Mouse (Mus musculus): ENCODE data around the gene Nek2.
A peak's percentile ranks its signal among the peaks of the same experiment; 100 is the strongest.

Gene Nek2

DNA sequence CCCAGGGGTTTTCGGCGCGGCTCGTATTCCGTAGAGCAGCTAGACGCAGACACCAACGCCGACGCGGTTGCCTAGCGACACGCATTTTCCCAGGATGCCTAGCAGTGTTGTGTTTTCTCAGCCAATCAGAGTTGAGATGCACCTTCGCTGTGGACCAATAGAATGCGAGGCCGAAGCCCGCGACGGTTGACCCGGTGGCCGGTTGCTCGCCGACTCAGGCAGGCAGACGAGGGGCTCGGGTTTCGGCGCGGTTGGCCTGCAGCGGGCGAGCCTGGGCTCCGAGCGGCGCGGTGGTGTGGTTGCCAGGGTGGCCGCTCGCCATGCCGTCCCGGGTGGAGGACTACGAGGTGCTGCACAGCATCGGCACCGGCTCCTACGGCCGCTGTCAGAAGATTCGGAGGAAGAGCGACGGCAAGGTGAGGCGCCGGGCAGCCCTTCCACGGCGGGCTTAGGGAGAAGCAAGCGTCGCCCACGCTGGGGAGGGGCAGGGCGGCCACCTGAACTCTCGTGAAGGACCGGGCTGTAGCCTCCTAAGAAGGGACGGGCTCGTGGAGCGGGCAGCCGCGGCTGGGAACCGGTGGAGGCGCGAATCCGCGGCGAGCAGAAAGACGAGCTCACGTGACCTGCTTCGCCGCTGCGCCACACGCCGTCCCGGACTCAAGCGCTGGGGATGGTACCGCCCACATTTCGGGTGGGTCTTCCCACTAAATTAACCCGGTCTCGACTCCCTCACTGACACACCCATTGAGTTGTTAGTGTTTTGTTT, at the start of gene Nek2:
Nek2 (plus strand) TSS at position 119 of the 766 bp plus-strand sequence.
- DNase-seq, result peak; percentile 98 to 99

DNA sequence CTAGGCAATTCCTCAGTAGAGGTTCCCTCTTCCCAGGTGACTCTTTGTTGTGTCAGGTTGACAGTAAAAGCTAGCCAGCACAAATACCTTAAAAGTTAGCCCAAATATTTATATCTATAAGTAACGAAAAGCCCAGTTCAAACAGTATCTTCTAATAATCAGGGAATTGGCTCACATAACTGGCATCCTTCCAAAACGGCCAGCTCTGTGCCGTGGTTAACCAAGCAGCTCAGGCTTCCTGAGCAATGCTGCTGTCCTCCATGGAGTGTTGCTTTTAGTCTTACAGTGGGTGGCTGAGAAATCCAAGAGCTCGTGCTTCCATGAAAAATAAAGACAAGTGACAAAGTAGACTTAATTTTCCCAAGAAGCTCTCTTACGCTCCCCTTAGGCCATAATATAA, 47.1 kb upstream of the Nek2 start:
- DNase-seq, result peak in 1 of 2 experiments; percentile 32

DNA sequence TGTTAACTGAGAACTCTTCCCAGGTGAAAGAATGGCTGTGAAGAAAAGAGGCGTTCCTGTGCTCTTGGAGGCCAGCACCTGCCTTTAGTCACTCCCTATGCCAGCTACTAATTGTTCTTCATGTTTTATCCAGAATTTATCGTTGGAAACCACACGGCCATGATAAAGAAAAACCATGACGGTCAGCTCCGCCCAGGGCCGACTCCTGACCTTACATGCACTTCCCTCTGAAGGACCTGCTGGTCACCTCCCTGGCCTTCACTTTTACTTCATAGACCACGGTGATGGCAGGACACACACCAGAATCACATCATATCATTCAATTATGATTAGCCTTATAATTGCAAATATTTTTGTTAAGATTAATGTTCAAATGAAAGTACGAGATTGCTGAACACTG, 46.1 kb upstream of the Nek2 start:
- no peak for DNase-seq

DNA sequence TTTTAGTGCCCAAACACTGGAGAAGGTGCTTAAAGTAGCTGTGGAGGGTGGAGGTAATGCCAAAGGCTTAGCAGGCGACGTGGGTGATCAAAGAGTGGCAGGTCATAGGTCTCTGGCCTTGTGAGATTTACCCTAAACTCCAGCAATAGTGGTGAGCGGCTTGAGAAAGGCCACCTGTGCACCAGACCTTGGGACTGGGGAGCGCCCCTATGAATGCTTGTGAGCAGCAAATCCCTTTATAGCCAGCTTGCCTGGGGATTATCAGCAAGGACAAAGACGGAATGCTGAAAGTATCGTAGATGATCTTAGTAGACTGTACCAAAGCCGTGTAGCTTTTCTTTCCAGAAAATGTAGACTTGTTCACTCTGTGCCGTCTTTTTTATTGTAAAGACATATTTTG, 43.7 kb upstream of the Nek2 start:
- no peak for DNase-seq

DNA sequence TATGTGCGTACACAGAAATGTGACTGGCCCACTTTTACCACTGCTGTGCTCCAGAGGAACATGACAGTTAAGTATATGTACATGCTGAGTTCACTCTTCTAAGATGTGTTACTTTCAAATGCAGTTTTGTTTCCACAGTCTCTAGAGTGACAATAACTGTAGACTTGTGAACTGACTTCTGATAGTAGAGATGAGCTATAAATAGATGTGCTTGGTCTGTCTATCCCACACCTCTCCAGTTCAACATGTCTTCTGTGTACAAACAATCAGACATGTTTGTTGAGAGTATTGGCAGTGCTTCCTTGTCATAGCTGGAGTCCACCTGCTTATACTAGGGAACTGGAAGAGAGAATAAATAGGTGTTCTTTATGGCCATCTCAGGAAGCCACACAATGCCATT, 40.8 kb upstream of the Nek2 start:
- DNase-seq, result no peak

DNA sequence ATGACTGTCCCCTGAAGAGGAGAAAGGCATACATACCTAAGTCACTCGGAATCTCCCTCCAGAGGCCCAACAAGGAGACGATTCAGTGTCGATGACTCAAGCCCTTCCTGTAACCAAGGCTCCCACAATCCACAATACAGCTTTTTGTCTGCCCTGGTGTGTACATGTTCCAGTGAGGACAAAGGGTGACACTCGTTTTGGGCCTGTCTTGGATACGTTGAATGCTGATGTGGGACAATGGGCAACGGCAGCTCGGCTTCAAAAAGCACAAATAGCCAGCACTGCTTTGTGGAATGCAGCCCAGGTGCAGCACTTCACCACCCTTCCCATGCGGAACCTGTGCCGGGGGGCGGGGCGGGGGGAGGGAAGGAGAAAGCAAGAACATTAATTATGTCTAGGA, 36.1 kb upstream of the Nek2 start:
- no peak for DNase-seq

DNA sequence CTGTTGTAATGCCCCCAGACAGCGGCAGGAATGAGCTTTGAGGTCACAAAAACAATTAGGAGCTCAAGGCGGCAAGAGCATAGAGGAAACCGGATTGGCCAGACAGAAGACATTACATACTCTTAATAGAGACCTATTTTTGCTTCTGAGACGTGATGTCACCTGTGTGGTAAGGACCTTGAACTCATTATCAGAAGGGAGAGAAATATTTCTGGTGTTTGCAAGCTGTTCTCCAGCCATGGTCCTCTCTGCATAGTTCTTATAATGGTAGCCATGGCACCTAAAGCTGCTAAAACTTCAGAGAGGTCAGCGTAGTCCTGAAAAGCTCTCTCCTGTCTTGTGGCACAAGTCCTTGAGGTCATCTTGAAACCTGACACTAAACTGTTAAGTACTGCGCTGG, 35.0 kb upstream of the Nek2 start:
- DNase-seq, result no peak

DNA sequence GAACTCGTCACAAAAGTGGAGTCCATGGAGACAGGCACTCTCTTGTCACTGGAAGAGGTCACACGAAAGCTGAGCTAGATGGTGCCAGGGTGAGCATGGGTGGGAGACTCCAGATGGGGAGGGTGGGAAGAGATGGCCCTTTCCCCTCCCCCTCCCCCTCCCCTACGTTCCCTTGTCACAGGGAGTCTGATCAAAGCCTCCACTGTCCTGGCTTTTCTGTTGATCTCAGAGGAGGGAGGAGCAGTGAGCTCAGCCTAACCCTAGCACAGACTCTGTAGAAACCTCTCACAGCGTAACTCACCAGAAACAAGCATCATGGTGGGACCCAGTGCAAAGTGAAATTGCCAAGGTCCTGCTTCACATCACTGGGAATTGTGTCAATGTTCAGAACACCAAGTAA, 33.9 kb upstream of the Nek2 start:
- DNase-seq, result no peak

DNA sequence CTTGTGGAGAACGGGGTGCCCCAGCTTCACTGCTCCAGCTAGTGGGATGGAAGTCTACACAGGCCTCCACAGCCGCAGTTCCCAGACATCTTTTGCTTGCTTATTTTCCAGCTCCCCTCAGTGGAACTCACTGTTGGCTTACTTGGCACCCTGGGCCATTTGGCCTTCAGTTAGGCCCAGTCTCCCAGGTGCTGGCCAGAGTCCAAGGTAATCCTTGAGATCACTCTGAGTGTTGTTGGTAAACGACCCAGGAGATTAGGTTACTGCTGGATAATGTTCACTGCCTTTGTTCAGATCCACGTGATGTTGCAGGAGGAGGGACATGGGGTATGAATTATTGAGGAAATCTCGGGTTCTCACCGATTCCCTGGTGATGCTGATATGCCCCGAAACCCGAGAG, 28.3 kb upstream of the Nek2 start:
- peak; percentile 61 to 70 for DNase-seq

DNA sequence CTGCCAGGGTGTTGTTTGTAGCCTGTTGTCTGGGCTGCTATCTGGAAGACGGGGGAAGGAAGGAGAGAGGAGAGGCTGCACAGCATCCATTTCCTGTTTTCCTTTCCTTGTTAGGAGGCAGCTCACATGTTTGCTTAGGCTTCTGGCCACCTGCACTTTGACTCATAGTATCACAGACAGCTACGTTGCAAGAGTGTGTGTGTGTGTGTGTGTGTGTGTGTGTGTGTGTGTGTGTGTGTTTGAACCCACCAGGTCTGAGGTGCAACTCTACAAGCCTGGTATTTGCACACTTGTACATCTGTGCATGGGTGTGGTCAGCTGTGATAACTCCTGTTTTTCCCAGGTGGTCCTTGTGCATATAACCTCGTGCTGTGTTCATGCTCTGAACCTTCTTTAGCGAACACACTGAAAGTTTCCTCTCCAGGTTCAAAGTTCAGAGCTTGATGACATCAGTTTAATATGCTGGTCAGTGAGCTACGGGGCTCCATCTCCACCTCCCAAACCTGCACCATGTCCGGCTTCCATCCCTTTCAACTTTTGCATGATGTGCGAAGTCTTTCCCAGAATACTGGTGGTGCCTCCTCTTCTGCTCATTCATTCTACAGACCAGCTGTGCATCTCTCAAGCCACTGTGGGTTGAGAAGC, 27.2 kb upstream of the Nek2 start:
- DNase-seq, result peak; percentile 41 to 52

DNA sequence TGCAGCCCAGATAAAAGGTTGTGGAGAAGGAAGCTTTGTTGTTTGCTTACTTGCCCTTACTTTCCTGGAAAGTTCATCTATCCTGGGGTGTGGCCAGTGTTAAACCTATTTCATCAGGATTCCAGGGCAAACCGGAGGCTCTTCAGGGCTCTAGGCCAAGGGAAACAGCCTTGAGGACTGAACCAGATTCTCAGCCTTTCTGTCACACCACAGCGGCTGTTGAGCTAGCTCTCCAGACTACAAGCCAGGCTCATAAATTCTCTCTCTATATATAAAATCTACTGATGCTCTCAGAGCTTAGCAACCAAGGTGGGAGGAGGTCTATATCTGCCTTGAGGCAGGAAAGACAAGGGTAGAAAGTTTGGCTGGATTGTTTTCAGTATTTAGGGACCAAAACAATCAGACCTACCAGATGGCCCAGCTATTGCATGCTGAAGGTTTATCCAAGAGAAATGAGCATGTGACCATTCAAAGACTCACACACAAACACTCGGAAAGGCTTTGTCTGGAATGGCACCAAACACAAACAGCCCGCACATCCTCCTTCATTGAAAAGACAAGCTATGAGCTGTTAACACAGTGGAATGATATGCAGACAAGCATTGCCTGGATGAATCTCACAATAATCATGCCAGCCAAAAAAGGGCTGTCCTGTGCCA, 24.9 kb upstream of the Nek2 start:
- DNase-seq, result peak in 1 of 2 experiments; percentile 7

DNA sequence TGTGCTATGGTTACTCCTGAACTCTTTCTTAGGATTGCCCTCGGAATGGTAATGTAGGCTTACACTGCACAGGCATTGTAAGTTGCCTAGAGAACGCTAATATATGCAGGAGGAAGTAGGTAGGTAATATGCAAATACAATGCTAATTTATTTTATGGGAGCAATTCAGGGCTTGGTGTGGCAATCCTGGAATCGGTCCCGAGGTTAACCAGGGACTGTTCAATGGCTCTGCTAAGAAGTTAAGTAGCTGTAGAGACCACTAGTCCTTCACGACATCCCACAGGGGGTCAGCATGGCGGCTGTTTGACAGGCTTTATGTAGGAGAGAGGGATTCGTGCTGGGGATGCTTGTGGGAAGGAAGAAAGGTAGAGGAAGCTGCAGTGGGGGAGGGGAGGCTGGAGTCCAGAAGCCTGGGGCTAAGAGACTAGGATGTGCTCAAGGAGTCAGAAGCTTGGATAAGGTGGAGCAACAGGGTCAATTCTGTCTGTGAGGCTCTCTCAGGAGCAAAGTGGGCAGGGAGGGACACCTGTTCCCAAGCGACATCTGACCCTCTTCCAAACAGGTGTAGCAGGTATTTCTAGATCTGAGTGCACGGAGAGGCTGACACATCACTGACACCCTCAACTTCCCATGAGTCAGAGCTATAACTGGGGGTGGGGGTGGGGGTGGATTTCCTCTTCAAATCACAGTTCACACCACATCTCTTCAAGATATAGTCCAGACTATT, 19.0 kb upstream of the Nek2 start:
- no peak for DNase-seq

DNA sequence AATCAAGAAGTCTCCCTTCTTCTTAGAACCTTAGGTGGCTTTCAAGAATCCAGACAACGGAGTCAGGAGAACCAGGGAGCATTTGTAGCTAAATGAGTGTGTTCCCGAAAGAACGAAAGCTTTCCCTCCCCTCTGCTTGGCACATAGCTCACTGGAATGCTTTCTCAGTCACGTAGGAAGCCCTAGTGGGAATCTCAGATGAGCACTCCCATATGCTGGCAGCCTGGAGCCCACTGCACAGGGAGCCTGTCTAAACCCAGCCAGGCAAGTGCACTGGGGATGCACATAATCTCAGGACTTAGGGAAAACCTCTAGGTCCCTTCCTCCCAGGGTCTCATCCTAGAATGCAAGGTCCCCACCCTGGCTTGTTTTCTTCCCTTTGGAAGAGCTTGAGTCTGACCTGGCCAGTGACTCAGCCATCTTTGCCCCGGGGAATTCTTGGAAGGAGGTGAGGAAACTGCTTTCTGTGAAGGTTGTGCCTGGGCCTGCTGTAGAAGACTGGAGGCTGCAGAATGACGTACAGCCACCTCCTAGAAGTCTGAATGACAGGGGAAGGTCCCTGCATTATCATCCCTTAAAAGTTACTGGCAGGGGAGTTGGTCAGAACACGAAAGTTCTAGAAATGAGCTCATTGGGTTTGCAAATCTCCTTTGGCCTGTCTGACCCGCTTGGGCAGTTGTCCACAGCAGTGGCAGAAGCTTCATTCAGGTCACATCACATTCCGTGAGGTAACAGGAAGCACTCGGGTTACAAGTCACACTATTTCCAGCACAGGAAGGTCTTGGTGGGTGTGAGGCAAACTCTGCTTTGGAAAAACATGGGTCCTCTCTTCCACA, 18.2 kb upstream of the Nek2 start:
- DNase-seq, result no peak

DNA sequence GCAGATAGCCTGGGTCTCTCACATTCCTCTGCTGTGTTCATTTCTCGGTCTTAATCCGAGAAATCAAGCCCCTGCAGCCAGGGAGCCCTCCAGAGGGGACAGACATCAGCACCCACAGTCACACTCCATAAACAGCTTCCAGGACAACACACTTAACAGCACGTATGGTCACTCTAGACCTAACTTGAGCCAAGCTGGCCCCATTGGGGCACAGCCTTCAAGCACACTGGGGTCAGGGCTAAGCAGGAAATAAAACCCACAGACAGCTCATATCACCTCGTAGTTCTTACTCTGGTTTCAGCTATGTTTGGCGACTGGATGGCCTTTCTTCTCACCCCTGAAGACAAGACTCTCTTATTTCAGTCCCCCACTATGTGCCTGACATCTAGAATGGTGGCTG, 16.5 kb upstream of the Nek2 start:
- no peak for DNase-seq

DNA sequence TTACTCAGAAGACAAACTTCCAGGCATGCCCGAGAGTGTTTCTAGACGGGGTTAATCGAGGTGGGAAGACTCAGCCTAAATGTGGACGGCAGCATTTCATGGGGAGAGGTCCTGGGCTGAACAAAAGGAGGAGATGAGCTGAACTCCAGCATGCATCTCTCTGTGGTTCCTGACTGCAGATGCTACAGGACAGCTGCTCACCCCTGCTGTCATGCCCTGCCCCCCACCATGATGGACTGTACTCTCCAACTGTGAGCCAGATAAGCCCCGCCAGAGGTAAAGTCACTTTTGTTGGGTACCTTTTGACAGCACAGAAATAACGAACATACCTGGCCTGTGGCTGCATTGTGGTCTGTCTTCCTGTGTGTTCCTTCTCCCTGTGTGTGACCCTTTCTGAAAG, 15.5 kb upstream of the Nek2 start:
- no peak for DNase-seq

DNA sequence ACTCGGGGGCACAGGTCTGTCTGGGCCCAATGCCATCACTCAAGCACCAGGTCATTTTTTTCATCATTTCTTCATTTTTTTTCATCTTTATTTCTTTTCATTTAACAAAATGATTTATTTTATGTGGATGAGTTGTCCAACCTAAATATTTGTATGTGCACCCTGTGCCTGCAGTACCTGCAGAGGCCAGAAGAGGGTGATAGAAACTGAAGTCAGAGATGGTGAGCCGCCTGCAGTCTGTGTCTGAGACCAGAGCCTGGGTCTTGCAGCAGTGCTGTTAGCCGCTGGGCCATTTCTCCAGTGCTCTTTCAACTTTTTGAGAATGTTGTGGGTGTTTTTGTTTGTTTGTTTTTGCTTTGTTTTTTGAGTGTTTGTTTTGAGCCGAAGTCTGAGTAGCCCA, 14.5 kb upstream of the Nek2 start:
- DNase-seq, result no peak

DNA sequence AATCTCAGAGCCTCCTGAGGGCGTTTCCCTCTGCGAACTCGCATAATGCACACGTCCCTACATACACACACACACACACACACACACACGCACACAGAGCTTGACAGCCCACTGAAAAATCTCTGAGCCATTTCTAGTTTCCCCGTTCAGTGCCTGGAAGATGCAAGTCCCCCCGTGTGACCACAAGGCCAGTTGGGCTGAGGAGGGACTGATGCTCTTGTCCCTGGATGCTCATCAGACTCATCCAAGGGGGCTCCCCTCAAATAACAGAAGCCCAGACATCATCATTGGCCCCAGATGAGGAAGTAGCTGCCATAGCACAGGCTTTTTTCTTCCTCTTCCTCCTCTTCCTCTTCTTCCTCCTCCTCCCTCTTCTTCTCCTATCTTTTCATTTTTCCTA, 13.3 kb upstream of the Nek2 start:
- no peak for DNase-seq

DNA sequence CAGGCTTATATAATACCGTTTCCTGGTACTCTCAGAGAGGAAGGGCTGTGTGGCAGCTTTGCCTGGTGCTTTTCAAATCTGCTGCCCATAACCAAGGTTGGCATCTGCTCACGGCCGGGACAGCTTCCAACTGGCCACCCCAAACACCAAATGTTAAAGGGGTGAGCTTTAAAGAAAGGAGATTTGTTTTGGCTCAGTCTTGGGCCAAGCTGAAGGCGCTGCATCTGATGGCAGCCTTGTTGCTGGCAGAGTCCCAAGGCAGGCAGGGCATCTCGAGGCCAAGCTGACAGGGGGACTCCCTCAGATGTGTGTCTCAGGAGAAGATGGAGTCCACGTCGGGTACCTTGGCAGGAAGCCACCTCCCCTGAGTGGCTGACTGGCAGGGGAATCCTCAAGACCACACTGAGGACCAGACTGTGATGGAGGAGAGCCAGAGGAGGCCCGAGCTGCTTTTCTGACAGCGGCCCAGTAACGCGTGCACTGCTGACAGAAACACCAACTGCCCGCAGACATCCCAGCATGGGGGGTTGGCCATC, 12.5 kb upstream of the Nek2 start:
- no peak for DNase-seq

DNA sequence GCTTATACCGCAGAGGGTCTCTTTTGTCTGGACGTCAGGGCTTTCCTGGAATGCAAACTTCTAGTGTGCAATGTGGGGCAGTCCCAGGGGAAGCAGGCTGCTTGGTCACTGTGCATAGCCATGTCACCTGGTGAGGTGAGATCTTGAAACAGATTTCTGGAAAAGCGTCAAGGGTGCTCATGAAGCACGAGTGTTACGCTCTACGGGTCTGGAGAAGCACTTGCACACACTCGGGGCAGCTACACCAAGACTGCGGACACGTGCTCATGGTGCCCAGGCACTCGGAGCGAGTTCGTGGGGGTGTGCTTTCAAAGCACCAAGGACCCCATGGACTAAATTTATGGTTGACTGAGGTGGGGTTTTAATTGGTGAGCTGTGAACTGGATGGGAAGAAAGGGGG, 9.5 kb upstream of the Nek2 start:
- no peak for DNase-seq

DNA sequence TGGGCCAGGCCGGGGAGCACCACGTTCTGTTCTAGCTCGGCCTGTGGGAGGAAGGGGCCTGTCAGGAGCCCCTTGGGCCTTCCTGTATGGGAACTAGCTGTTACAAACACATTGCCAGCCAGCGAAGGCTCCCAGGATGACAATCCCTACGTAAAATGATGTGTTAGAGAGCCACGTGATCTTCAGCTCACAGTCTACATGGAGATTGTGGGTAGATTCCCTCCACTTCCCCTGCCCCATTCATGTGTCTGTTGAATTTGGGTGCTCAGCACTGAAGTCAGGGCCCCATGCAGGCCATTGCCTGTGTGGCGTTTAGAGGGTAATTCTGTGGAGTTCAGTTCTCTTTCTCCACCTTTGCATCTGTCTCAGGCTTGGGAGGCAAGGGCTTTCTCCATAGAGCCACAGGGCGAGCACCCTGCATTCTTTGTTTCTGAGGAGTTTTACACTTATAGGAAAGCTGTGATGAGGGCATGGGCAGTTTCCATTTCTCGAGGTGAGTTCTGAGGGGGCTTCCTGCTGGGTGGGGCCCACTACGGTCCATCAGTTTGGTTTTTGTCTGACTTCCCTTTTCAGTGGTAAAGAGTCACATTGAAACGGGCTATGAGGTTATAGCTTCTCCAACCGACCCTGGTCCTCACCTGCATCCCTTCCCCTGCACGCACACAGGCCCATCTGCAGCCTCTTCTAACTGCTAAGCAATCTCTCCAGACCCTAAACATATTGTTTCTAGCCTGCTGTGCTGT, 8.1 kb upstream of the Nek2 start:
- no peak for DNase-seq

DNA sequence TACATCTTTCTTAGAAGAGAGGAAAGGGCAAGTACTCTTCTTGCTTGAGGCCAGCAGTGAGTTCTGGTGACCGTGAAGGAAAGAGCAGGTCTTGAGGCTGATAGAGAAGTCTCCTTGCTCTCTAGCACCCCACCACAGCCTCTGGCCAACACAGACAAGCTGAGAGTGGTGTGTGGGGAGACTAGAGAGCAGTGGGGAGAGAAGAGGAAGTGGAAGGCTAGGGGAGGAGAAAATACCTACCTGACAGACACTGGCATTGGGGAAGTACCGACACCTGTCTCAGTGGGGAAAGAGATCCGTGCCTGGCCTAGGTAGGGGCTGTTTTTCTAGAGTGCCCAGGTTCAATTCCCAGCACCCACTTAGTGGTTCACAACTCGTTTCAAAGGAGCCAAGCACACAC, 7.0 kb upstream of the Nek2 start:
- DNase-seq, result no peak

DNA sequence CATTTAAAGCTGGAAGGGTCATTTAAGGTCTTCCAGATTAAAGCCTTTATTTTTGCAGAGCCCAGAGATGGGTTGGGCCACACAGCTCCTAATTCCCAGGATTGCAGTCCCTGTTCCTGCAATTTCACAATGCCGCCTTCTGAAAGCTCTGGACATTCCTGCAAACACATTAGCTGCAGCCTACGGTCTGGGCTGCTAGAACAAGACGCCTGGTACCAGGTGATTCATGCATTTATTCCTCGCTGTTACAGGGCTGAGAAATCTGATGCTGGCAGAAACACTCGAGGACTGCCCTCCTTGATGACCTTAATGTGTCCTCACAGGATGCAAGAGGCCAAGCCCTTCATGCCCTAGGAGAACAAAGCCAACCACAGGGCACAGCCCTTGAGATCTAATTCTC, 6.3 kb upstream of the Nek2 start:
- DNase-seq, result no peak
